Mouse (Mus musculus) mesoderm, embryonic 11.5 days (tissue): ENCODE measurements around the gene Mcrip1.
"Not testable (repeated sequence)": the region's sequence is repeated elsewhere in the genome, so short reads cannot be mapped to it uniquely, and the experiment has no call there.

Experiments used
- DNase-seq: peaks from one replicate; pipeline ENCODE4 v3.0.0-alpha.2; 2012; ENCODE audit warnings: low read depth, low spot score

Mcrip1 gene

GRCm38 (mm10) chr11:120575046-120575445, 25.5 kb upstream of the Mcrip1 start:
- no peak for DNase-seq

GRCm38 (mm10) chr11:120574278-120574600, 24.7 kb upstream of the Mcrip1 start:
- DNase-seq: no peak

GRCm38 (mm10) chr11:120573585-120574277, 24.2 kb upstream of the Mcrip1 start:
- no peak for DNase-seq

GRCm38 (mm10) chr11:120572752-120573584, 23.4 kb upstream of the Mcrip1 start, which contains the start of gene P4hb:
P4hb (minus strand) TSS chr11:120573253.
- DNase-seq: peak; percentile 100

- peak; percentile 43 for DNase-seq
Observed at GRCm38 (mm10) chr11:120572417-120572751, 22.9 kb upstream of the Mcrip1 start.

GRCm38 (mm10) chr11:120571754-120572416, 22.4 kb upstream of the Mcrip1 start:
- no peak for DNase-seq

- DNase-seq: no peak
Observed at GRCm38 (mm10) chr11:120571122-120571521, 21.6 kb upstream of the Mcrip1 start.

GRCm38 (mm10) chr11:120568324-120568723, 18.8 kb upstream of the Mcrip1 start:
- no peak for DNase-seq

- no peak for DNase-seq
Observed at GRCm38 (mm10) chr11:120565114-120565513, 15.6 kb upstream of the Mcrip1 start.

- DNase-seq: no peak
Observed at GRCm38 (mm10) chr11:120562949-120563348, 13.4 kb upstream of the Mcrip1 start.

GRCm38 (mm10) chr11:120560952-120561728, 11.6 kb upstream of the Mcrip1 start:
- DNase-seq: no peak

- not testable (repeated sequence) for DNase-seq
Observed at GRCm38 (mm10) chr11:120558843-120559242, 9.3 kb upstream of the Mcrip1 start.

- DNase-seq: no peak
Observed at GRCm38 (mm10) chr11:120555260-120555659, 5.7 kb upstream of the Mcrip1 start.

- DNase-seq: no peak
Observed at GRCm38 (mm10) chr11:120554834-120555233, 5.3 kb upstream of the Mcrip1 start.

GRCm38 (mm10) chr11:120552736-120553135, 3.2 kb upstream of the Mcrip1 start:
- no peak for DNase-seq

GRCm38 (mm10) chr11:120550810-120551440, 1.4 kb upstream of the Mcrip1 start, which contains the start of gene Ppp1r27:
Ppp1r27 (minus strand) TSS chr11:120551132.
- DNase-seq: no peak

- DNase-seq: no peak
Observed at GRCm38 (mm10) chr11:120549986-120550809, 671 bp upstream of the Mcrip1 start.

GRCm38 (mm10) chr11:120548786-120549167, 750 bp downstream of the Mcrip1 start:
- no peak for DNase-seq

GRCm38 (mm10) chr11:120548214-120548613, 1.3 kb downstream of the Mcrip1 start:
- DNase-seq: no peak

GRCm38 (mm10) chr11:120547469-120547868, 2.1 kb downstream of the Mcrip1 start:
- no peak for DNase-seq
